Mouse (Mus musculus): ENCODE data around the gene Tmem151a. TPM values are rescaled to one million over a fixed set of nuclear protein-coding genes. Genes with fewer than 3 reads are reported as not detected.

Tmem151a gene
- polyA plus RNA-seq, 1 experiment from 2014 or later = 1.7 TPM

DNA sequence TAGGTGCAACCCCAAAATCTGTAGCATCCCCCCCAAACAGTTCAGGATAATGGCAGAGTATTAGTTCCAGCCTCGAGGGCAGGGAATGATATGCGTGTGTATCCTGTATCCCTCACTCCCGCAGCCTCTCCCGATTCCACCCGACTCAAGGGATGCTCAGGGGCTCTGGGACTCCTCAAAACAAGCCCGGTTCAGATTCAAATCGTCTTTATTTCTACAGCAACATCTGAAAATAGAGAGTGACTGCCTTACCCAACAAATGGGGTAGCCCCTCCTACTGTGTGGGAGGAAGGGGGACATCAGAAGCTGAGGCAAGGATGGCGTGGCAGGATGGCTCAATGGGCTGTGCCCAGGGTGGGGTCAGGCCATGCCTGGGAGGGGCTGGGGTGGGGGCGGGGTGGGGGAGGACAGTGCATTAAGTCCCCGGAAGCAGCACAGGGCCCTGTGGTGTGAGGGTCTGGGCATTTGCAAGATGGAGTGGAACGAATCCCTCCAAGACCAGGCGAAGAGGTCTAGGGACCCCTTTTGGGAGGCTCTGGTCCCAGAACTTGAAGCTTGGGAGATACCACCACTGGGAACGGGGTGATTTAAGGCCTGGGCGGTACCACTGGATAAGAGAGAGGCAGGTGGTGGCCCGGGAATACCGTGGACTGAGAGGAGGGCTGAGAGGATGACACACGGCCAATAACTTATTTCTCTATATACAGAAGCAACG is 22.4 kb upstream of the Tmem151a start:
- Histone ChIP-seq H3K4me2 (no peak overlapping the region), H3K9ac (no peak overlapping the region; the same call in 1 of the 2 replicates), H3K36me3 (replicated peaks) (peaks cover 76% of the 10 kb centered on the region), H3K4me1 (peaks cover 21% of the 10 kb centered on the region), H3K4me3 (replicated peaks) (no peak overlapping the region; the same call in 1 of the 2 replicates), H3K27ac (no peak overlapping the region), H3K9me3 (no peaks in the 10 kb centered on the region), H3K27me3 (no peaks in the 10 kb centered on the region)
- WGBS = 75% methylated on average over 18 of the region's 18 CpGs
- peak; percentile 12 for ATAC-seq (ENCODE audit: low FRiP score)

DNA sequence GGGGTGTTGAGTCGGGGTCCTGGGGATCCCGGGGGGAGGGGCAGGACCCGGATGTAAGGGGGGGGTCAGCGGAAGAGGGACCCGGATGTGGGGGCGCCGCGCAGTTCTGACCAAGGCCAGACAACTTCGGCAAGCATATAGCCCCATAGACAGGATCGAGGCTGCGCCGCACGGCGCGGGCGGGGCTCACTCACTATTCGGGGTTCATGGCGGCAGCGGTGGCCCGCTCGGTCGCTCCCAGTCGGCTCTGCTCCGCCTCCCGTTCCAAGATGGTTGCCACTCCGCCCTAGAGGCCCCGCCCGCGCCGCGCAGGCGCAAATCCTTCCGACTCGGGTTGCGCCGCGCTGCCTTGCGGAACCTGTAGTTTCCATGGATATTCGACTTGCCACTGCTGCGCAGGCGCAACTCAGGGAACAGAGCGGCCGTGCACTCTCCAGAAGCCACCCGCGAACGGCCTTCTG is 21.4 kb upstream of the Tmem151a start, which contains the start of gene Rab1b:
Gene Rab1b, minus strand, starts transcription at position 342 of the 461 bp plus-strand sequence.
- Histone ChIP-seq H3K4me3 (replicated peaks) (peak within 1 kb of the TSS; percentile 76), H3K36me3 (replicated peaks) (peaks cover 76% of the 10 kb centered on the region), H3K9ac (peak within 1 kb of the TSS; percentile 93), H3K27me3 (no peaks in the 10 kb centered on the region), H3K4me1 (peaks cover 21% of the 10 kb centered on the region), H3K4me2 (peak within 1 kb of the TSS; percentile 89), H3K9me3 (no peaks in the 10 kb centered on the region), H3K27ac (peak within 1 kb of the TSS; percentile 96)
- WGBS = 0% methylated on average over 45 of the region's 46 CpGs
- ATAC-seq (ENCODE audit: low FRiP score) = peak; percentile 95

DNA sequence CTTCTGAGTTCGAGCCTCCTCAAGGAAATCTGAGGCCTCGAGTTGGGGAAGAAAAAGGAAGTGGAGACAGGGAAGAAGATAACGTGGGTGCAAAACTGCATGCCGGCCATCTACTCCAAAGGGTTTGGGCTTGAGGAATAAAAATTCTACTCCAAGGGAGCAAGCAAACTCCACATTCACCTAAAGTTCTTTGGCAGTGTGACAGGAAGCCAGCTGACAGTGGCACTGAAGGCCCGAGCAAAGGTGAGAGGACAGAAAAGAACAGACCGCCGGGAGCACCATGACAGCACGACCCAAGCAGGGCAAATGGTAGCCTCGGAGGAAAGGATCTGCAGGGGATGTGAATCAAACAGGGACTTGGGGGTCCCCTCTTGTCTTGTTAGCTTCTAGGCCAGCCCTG is 20.7 kb upstream of the Tmem151a start:
- no peak for ATAC-seq (ENCODE audit: low FRiP score)
- peak overlapping the region; percentile 96 for H3K27ac ChIP-seq
- peaks cover 21% of the 10 kb centered on the region for H3K4me1 ChIP-seq
- peak overlapping the region; percentile 93 for H3K9ac ChIP-seq
- H3K4me3 ChIP-seq (replicated peaks) = peak overlapping the region; percentile 76
- H3K36me3 ChIP-seq (replicated peaks) = peaks cover 76% of the 10 kb centered on the region
- peak overlapping the region; percentile 89 for H3K4me2 ChIP-seq
- H3K27me3 ChIP-seq = no peaks in the 10 kb centered on the region
- no peaks in the 10 kb centered on the region for H3K9me3 ChIP-seq
- 30% methylated on average over 9 of the region's 9 CpGs for WGBS

DNA sequence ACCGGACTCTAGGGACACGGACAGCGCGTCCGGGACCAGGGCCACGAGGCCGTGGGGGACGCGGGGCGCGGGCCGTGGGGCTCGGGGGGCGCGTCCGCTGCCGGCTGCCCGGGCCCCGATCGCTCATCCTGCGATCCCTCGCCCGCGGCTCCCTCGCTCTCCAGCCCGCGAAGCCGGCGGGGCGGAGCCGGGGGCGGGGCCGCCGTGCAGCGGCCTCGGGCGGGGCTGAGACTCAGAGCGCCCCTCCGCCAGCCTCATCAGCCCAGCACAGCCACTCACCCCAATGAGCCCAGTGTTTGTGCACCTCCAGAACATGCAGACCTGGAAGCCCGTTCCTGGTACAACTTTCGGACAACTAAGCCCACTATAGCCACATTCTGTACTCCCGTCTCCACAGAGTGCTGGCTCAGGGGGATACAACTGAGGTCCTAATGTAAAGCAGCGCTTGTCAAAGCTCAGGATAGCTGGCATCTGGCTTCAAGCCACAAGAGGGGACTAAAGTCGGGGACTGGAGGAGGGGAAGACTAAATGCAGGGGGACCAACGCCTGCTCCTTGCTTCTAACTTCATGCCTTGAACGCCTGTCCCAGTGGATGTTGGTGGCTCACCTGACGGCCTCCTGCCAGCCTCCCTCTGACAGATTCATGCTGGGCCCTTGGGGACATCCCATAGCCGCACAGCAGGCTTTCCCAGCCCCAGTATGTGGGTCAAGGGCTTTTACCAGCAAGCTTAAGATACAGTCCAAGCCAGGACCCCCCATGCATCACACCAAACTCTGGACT is 13.2 kb upstream of the Tmem151a start, which contains the start of gene Cnih2:
Gene Cnih2, minus strand, starts transcription at position 159 of the 781 bp plus-strand sequence.
- H3K4me2 ChIP-seq = peak within 1 kb of the TSS; percentile 96
- peaks cover 48% of the 10 kb centered on the region for H3K36me3 ChIP-seq (replicated peaks)
- peaks cover 63% of the 10 kb centered on the region for H3K4me1 ChIP-seq
- H3K9me3 ChIP-seq = no peaks in the 10 kb centered on the region
- peak; percentile 72 for ATAC-seq (ENCODE audit: low FRiP score)
- 2% methylated on average over 45 of the region's 48 CpGs for WGBS
- peak within 1 kb of the TSS; percentile 96 for H3K9ac ChIP-seq
- H3K4me3 ChIP-seq (replicated peaks) = peak within 1 kb of the TSS; percentile 79
- peak within 1 kb of the TSS; percentile 91 for H3K27ac ChIP-seq
- H3K27me3 ChIP-seq = no peaks in the 10 kb centered on the region

DNA sequence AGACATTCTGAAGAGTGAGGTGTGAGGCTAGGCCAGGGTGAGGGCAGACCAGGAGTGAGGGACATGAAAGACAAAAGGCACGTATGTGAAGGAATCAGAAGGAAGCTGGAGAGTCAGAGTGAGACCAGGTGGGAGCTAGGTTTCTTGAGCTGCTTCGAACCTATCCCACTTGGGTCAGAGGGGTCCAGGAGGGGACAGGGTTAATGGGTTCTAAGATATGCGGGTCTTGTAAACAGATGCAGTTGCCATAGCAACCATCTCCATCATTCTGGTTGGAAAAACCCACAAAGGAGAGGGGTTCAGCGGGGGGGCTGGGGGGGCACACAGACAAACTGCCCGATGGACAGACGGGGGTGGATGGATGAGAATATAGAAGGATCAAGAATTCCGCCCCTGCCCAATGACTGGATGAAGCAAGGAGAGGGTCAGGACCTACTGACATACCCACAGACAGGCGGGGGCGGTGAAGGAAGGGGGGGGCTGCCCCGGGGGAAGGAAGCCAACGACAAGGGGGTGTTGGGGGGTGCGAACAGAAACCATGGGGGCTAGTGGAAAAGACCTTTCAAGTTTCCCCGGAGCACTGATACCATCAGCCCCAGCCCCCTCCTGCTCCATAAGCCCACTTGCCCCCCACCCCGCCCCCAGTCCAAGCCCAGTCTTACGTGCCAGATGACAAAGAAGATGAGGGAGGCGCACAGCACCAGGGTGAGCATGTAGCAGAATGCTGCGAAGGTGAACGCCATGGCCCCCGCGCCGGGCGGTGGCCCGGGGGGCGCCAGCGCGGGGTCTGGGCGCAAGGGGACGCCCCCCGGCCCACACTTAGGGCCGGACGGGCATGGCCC is 12.4 kb upstream of the Tmem151a start:
- peak overlapping the region; percentile 79 for H3K4me3 ChIP-seq (replicated peaks)
- peak overlapping the region; percentile 91 for H3K27ac ChIP-seq
- H3K9me3 ChIP-seq = no peaks in the 10 kb centered on the region
- 2% methylated on average over 31 of the region's 31 CpGs for WGBS
- H3K9ac ChIP-seq = peak overlapping the region; percentile 96
- peaks cover 68% of the 10 kb centered on the region for H3K4me1 ChIP-seq
- no peaks in the 10 kb centered on the region for H3K27me3 ChIP-seq
- H3K36me3 ChIP-seq (replicated peaks) = peaks cover 48% of the 10 kb centered on the region
- peak overlapping the region; percentile 96 for H3K4me2 ChIP-seq
- ATAC-seq (ENCODE audit: low FRiP score) = peak; percentile 12

DNA sequence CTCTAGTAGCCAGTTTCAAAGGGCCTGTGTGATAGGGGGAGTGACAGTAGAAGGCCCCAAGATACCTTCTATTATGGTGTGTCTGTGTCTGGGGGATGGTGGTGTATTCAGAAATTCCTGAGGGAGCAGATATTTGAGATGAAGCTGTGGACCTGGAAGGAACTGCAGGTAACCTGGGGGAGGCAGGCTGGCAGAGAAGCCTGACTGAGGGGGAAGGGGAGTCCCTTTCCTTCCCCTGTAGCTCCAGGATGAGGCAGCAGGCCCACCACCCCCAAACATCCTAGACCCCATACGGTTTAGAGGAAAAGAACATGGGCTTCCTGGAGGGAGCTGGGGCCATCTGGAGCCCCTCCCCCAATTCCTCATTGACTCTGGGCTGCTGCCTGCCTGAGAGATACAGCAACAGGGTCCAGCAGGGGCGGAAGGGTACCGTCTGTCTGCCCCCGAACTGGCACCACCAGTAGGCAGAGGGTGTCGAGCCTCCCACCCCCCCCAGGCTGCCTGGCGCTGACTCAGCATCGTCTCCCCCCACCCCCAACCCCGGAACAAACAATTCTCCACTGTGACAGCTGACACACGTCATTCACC is 10.7 kb upstream of the Tmem151a start:
- WGBS = 10% methylated on average over 9 of the region's 9 CpGs
- Histone ChIP-seq H3K9me3 (no peaks in the 10 kb centered on the region), H3K27me3 (no peaks in the 10 kb centered on the region), H3K27ac (peak overlapping the region; percentile 91), H3K4me3 (replicated peaks) (peak overlapping the region; percentile 79), H3K4me2 (peak overlapping the region; percentile 96), H3K4me1 (peaks cover 68% of the 10 kb centered on the region), H3K36me3 (replicated peaks) (peaks cover 48% of the 10 kb centered on the region), H3K9ac (peak overlapping the region; percentile 96)
- no peak for ATAC-seq (ENCODE audit: low FRiP score)

DNA sequence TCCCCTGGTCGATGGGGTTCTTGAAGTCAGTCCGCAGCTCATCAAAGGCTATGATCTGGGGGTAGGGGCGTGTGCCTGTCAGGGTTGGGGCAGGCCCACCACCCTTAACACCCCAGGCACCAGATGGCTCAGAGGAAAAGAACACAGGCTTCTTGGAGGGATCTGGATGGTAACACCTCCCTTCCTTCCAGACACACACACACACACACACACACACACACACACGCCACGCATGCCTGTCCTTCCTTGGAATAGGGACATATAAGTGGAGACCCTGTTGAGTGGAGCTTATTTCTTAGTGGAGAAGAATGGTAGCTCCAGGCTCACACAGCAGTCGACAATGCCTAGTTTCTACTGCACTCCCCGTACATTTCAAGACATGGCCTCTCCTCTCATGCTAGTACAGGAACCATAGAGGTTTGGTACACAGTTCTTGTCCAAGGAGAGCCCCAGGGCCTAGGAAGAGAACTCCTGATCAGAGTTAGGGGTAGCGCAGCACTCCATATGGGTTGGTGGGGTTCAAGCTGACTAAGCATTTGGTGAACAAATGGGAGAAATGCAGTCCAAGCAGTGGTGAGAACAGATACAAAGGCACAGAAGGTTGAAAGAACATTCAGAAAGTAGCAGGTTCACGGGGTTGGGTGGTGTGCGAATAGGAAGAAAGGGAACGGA is 9.6 kb upstream of the Tmem151a start:
- peaks cover 68% of the 10 kb centered on the region for H3K4me1 ChIP-seq
- 41% methylated on average over 11 of the region's 11 CpGs for WGBS
- ATAC-seq (ENCODE audit: low FRiP score) = peak; percentile 20; the same call in 1 of the 2 replicates

DNA sequence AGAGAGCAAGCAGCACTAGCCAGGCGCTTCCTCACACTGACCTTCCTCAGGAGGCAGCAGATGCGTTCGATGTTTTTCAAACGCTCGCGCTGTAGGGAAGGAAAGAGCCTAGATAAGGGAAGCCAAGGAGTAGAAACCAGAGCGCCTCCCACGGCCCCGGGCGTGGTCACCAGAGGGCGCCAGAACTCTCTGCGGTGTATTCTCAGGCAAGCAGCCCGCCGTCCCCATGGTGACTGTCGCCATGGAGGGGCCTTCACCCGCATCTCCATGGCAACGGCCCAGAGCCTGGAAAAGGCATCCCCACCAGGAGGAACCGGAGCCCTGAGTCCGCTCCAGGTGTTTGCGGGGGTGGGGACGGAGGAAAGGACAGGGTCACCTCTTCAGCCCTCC is 8.9 kb upstream of the Tmem151a start:
- peaks cover 44% of the 10 kb centered on the region for H3K36me3 ChIP-seq (replicated peaks)
- under 1% methylated on average over 21 of the region's 21 CpGs for WGBS
- H3K4me2 ChIP-seq = peak overlapping the region; percentile 96
- peak overlapping the region; percentile 79 for H3K4me3 ChIP-seq (replicated peaks)
- H3K9me3 ChIP-seq = no peaks in the 10 kb centered on the region
- H3K27ac ChIP-seq = peak overlapping the region; percentile 91
- peak; percentile 74 for ATAC-seq (ENCODE audit: low FRiP score)
- H3K9ac ChIP-seq = peak overlapping the region; percentile 48; the same call in 1 of the 2 replicates
- H3K27me3 ChIP-seq = no peaks in the 10 kb centered on the region
- H3K4me1 ChIP-seq = peaks cover 67% of the 10 kb centered on the region

More for the DNA sequence above, 9.6 kb upstream of the Tmem151a start:
- Histone ChIP-seq H3K9me3 (no peaks in the 10 kb centered on the region), H3K9ac (peak overlapping the region; percentile 48; the same call in 1 of the 2 replicates), H3K27me3 (no peaks in the 10 kb centered on the region), H3K4me3 (replicated peaks) (peak overlapping the region; percentile 79), H3K27ac (peak overlapping the region; percentile 91), H3K4me2 (peak overlapping the region; percentile 96), H3K36me3 (replicated peaks) (peaks cover 45% of the 10 kb centered on the region)

DNA sequence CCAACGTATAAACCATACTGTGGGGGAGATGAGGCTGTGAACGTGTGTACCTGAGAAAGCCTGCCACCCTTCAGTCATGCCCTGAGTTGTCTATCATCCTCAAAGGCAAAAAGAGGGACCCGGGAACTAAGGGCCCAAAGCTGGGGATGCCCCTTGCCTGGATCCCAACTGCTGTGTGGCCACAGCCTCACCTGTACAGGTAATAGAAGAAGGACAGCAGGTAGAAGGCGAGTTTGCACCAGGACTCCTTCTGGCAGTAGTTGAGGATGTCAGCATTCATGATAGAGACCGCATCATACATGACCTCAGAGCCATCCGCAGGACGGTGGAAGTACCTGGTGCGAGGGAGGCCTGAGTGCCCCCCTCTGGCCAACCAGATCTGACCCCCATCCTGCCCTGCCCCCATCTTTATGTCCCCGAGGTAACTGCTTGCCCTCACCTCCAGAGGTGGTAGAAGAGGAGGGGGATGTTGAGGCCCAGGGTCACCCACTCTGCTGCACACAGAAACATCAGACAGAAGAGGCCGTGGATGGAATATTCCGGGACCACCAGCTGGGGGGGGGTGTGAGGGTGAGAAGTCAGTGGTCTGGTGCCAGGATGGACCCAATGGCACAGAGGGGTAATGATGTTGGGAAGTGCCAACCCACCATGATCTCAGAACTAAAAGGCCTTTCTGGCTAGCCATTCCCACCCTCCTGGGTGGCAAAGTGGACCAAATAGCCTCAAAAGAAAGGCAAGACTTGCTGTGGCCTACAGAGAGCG is 8.3 kb upstream of the Tmem151a start:
- H3K4me2 ChIP-seq = peak overlapping the region; percentile 96
- peak; percentile 0; the same call in 1 of the 2 replicates for ATAC-seq (ENCODE audit: low FRiP score)
- H3K9ac ChIP-seq = peak overlapping the region; percentile 48; the same call in 1 of the 2 replicates
- peak overlapping the region; percentile 79 for H3K4me3 ChIP-seq (replicated peaks)
- peak overlapping the region; percentile 66 for H3K27ac ChIP-seq
- H3K36me3 ChIP-seq (replicated peaks) = peaks cover 42% of the 10 kb centered on the region
- WGBS = 73% methylated on average over 12 of the region's 12 CpGs
- peaks cover 66% of the 10 kb centered on the region for H3K4me1 ChIP-seq
- no peaks in the 10 kb centered on the region for H3K27me3 ChIP-seq
- no peaks in the 10 kb centered on the region for H3K9me3 ChIP-seq

DNA sequence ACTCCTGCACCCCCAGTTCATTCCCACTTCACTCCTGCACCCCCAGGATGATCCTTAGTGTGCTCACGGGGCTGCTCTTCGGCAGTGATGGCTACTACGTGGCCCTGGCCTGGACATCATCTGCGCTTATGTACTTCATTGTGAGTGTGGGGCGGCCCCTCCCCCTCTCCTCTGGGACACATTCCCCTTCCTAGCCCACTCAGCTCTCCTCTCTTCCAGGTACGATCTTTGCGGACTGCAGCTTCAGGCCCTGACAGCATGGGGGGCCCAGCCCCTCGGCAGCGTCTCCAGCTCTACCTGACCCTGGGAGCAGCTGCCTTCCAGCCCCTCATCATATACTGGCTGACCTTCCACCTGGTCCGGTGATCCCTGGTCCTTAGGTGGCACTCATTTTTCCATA is 6.8 kb upstream of the Tmem151a start:
- Histone ChIP-seq H3K27ac (no peak overlapping the region), H3K27me3 (no peaks in the 10 kb centered on the region), H3K4me2 (no peak overlapping the region), H3K9ac (no peak overlapping the region), H3K36me3 (replicated peaks) (peaks cover 42% of the 10 kb centered on the region), H3K4me3 (replicated peaks) (no peak overlapping the region), H3K9me3 (no peaks in the 10 kb centered on the region), H3K4me1 (peaks cover 57% of the 10 kb centered on the region)
- 88% methylated on average over 10 of the region's 10 CpGs for WGBS
- no peak for ATAC-seq (ENCODE audit: low FRiP score)

Data from forebrain, embryonic 12.5 days (tissue).